Mouse (Mus musculus) embryonic fibroblast, embryonic 13.5 days (primary cell): ENCODE measurements at regions not wholly inside any gene's neighbourhood (a gene's known extent, or its start where the extent isn't known, plus 50 kb on each side); places are given as distances from the start of the nearest gene placed in this dataset.

Experiments
- CTCF ChIP-seq: IDR thresholded peaks from 2 replicates; pipeline ENCODE4 v1.5.1; 2011; ENCODE audit warnings: mild to moderate bottlenecking, control low read depth, low read length, moderate library complexity, borderline replicate concordance; ENCODE audit not compliant: insufficient read depth
- POLR2A ChIP-seq: IDR thresholded peaks from 2 replicates; pipeline ENCODE4 v1.6.1; 2011; ENCODE audit warnings: low read depth, mild to moderate bottlenecking, control low read depth, low read length, moderate library complexity

DNA sequence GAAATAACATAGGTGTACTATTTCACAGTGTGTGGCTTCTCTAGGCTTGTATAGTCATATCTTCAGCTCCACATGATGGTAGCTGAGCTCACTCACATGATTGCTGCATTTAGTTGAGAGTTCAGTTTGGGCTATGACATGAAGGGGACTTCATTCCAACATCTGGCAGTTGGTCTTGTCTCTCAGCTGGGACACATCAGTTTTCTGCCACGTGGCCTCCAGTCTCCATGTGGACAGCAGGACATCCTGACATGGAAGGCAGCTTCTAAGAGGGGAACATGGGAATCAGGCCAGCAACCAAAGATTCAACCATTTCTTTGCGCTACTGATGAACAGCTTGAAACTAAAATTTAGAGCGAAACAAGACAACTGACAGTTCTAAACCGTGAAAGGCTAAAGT, 121.2 kb upstream of the Slc44a1 start:
- TF ChIP-seq CTCF, result no peak
- no peak for TF ChIP-seq POLR2A
